Mouse (Mus musculus) stomach, embryonic 15.5 days (tissue): ENCODE results near the gene Gm8374. TPM values are rescaled to one million over a fixed set of nuclear protein-coding genes. Genes with fewer than 3 reads are reported as not detected.
A peak's percentile ranks its signal among the peaks of the same experiment; 100 is the strongest.
"Not testable (repeated sequence)": the region's sequence is repeated elsewhere in the genome, so short reads cannot be mapped to it uniquely, and the experiment has no call there.

ENCODE experiments used
- ATAC-seq: fragments of 200-750 bp; cut with Nextera tagmentation; 2 replicates; pipeline ENCODE4 v1.8.0; 2017; ENCODE audit warnings: low read depth, moderate number of reproducible peaks, moderate TSS enrichment; ENCODE audit not compliant: insufficient read depth, low FRiP score
- H3K27ac ChIP-seq: fragments of 300-500 bp; sonication (generic); 2 replicates; pipeline ENCODE4 v1.5.1; 2015; ENCODE audit warnings: mild to moderate bottlenecking, inconsistent platforms
- H3K27me3 ChIP-seq: fragments of 300-500 bp; sonication (generic); replicated peaks from 2 replicates; pipeline ENCODE4 v1.6.1; 2015; ENCODE audit warnings: inconsistent platforms
- H3K36me3 ChIP-seq: fragments of 300-500 bp; sonication (generic); 2 replicates; pipeline ENCODE4 v1.6.1; 2015; ENCODE audit warnings: inconsistent platforms
- H3K4me1 ChIP-seq: fragments of 300-500 bp; sonication (generic); 2 replicates; pipeline ENCODE4 v1.6.1; 2015; ENCODE audit warnings: inconsistent platforms
- H3K4me2 ChIP-seq: fragments of 300-500 bp; sonication (generic); 2 replicates; pipeline ENCODE4 v1.6.1; 2015; ENCODE audit warnings: mild to moderate bottlenecking, inconsistent platforms
- H3K4me3 ChIP-seq: fragments of 300-500 bp; sonication (generic); replicated peaks from 2 replicates; pipeline ENCODE4 v1.5.1; 2015; ENCODE audit warnings: inconsistent platforms
- H3K9ac ChIP-seq: fragments of 300-500 bp; sonication (generic); 2 replicates; pipeline ENCODE4 v1.6.1; 2015; ENCODE audit warnings: inconsistent platforms
- H3K9me3 ChIP-seq: fragments of 300-500 bp; sonication (generic); 2 replicates; pipeline ENCODE4 v1.6.1; 2016; ENCODE audit warnings: inconsistent platforms
- WGBS: fragments of 180-500 bp; shearing (Covaris S2); methylation state at CpG from one replicate; pipeline ENCODE4 v1.1.7; 2015; 5-methylcytosine and 5-hydroxymethylcytosine counted together
- polyA plus RNA-seq: library from polyadenylated mRNA; unstranded; fragments of >200 nt; fragmentation: Nextera tagmentation; extraction: Ambion mirVana; gene quantifications from 2 replicates; pipeline ENCODE4 v1.2.1, GENCODE M21; 2015

Gm8374 gene
- not detected in 2 replicates for polyA plus RNA-seq

DNA sequence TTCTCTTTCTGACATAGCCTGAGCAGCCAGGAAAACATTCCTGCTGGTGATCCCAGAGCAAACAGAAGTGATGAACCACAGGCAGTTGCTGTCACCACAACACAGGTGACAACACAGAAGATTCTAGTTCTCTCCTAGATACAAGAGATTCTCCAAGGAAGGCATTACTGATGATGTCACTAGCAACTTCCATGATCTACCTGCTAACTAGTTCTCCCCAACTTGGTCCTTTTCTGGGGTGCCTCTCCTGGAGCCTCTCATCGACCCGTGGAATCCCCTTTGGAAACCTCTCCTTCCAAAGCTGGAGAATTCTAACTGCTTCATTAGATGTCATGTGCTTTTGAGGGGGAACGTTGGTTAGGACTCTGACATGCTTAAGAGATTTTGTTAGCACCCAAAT lies at the start of gene Gm8374:
Gm8374 (minus strand) TSS at position 101 of the 400 bp plus-strand sequence.
- 76% methylated on average over 3 of the region's 3 CpGs for WGBS
- ATAC-seq, H3K27me3 ChIP-seq: not testable (repeated sequence)

DNA sequence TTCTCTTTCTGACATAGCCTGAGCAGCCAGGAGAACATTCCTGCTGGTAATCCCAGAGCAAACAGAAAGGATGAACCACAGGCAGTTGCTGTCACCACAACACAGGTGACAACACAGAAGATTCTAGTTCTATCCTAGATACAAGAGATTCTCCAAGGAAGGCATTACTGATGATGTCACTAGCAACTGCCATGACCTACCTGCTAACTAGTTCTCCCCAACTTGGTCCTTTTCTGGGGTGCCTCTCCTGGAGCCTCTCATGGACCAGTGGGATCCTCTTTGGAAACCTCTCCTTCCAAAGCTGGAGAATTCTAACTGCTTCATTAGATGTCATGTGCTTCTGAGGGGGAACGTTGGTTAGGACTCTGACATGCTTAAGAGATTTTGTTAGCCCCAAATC lies 32.6 kb downstream of the Gm8374 start, which contains the start of gene Gm5797:
Gm5797 (minus strand) TSS at position 101 of the 400 bp plus-strand sequence.
- H3K4me1 ChIP-seq, H3K9ac ChIP-seq, H3K9me3 ChIP-seq, H3K27me3 ChIP-seq, H3K4me3 ChIP-seq, ATAC-seq, H3K4me2 ChIP-seq, H3K27ac ChIP-seq, H3K36me3 ChIP-seq: not testable (repeated sequence)
- no CpG with 5 or more reads among the region's 1 CpGs for WGBS

More for the DNA sequence above, at the start of gene Gm8374:
- not testable (repeated sequence) for H3K4me3 ChIP-seq, H3K9ac ChIP-seq, H3K4me1 ChIP-seq, H3K4me2 ChIP-seq, H3K9me3 ChIP-seq, H3K27ac ChIP-seq, H3K36me3 ChIP-seq

DNA sequence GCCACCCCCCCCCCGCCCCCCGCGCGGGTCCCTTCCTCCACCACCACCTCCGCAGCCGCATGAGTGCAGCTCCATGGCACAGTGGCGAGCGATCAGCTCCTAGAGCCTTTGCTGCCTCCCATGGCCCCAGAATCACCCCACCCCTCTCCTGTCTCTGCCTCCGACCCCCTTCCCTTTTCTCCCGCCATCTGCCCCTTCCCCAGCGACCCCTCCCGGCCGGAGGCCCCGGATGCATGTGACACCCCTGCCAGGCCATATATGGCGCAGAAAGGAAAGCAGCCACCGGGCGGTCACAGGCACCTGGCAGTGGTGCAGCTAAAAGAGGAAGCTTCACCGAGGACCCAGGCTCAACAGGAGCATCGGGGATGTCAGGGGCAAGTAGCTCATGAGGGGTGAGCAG lies 49.8 kb downstream of the Gm8374 start:
- ATAC-seq, H3K9ac ChIP-seq: not testable (repeated sequence)

DNA sequence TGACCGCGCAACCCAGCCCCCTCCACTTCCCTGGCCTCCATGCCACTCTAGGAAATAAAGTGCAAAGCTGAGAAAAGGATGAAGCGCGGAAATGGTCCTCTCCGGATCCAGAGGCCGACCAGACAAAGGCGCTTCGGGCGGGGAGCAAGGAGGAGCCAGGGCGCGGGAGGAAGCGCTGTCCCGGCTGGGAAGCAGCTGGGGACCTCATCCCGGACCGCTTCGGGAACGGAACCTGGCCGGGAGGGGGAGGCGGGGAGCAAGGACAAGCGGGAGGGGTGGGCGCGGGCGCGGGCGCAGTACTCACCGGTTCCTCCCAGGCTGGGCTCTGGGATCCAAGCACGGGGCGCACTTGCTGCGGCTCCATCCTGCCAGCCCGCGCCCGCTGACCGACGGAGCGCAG lies 50.3 kb downstream of the Gm8374 start, which contains the start of gene Gm3739:
Gm3739 (minus strand) TSS at position 389 of the 400 bp plus-strand sequence.
- H3K27me3 ChIP-seq, H3K27ac ChIP-seq, H3K4me1 ChIP-seq, ATAC-seq, H3K36me3 ChIP-seq, H3K9ac ChIP-seq, H3K9me3 ChIP-seq: not testable (repeated sequence)
- peak within 1 kb of the TSS; percentile 46 for H3K4me3 ChIP-seq
- WGBS: 1% methylated on average over 17 of the region's 35 CpGs
- peak within 1 kb of the TSS; percentile 69 for H3K4me2 ChIP-seq

More for the DNA sequence above, 49.8 kb downstream of the Gm8374 start:
- H3K36me3 ChIP-seq, H3K27me3 ChIP-seq, H3K27ac ChIP-seq, H3K9me3 ChIP-seq, H3K4me1 ChIP-seq: not testable (repeated sequence)
- Histone ChIP-seq H3K4me3 (peak overlapping the region; percentile 46), H3K4me2 (peak overlapping the region; percentile 69)
- WGBS: under 1% methylated on average over 15 of the region's 19 CpGs

Other genes with a start within 250 kb of the Gm8374 start
- not detected in 2 replicates for gene Gm6676, start 239.7 kb downstream of the Gm8374 start, polyA plus RNA-seq
- gene Gm3512, start 190.6 kb downstream of the Gm8374 start, polyA plus RNA-seq: 4.5 and 5.6 TPM in 2 replicates
- gene Gm16434, start 170.6 kb downstream of the Gm8374 start, polyA plus RNA-seq: not detected in 2 replicates
- not detected in 2 replicates for gene Gm3727, start 100.4 kb downstream of the Gm8374 start, polyA plus RNA-seq
- gene Gm3739, start 50.1 kb downstream of the Gm8374 start, polyA plus RNA-seq: 0.58 and 0.70 TPM in 2 replicates
- not detected in 2 replicates for gene Gm5797, start 32.7 kb downstream of the Gm8374 start, polyA plus RNA-seq
- not detected in 2 replicates for gene Gm3755, start 85.8 kb upstream of the Gm8374 start, polyA plus RNA-seq
- gene Gm3752, start 118.6 kb upstream of the Gm8374 start, polyA plus RNA-seq: 0.53 and 0.58 TPM in 2 replicates
- gene Gm3558, start 203.4 kb upstream of the Gm8374 start, polyA plus RNA-seq: 0.17 and 0.48 TPM in 2 replicates
- gene Gm10338, start 230.5 kb upstream of the Gm8374 start, polyA plus RNA-seq: not detected in 2 replicates